Mouse (Mus musculus) brain, embryonic 14.5 days (tissue): Measurements from ENCODE around the gene Cytip.

Experiments used
- CTCF ChIP-seq: fragments of 200-500 bp; IDR thresholded peaks from 2 replicates; pipeline ENCODE4 v1.5.1; 2012; ENCODE audit warnings: inconsistent platforms, mild to moderate bottlenecking, moderate library complexity, borderline replicate concordance; ENCODE audit not compliant: insufficient read depth, insufficient read length; ENCODE audit errors: extremely low read depth
- POLR2A ChIP-seq: fragments of 200-500 bp; IDR thresholded peaks from 2 replicates; pipeline ENCODE4 v1.6.1; 2012; ENCODE audit warnings: mild to moderate bottlenecking, inconsistent platforms, borderline replicate concordance; ENCODE audit not compliant: poor library complexity, insufficient read depth, insufficient read length, severe bottlenecking; ENCODE audit errors: extremely low read depth

GRCm38 (mm10) chr2:58188903-58189302, 6.4 kb downstream of the Cytip start:
- TF ChIP-seq POLR2A: no peak
- TF ChIP-seq CTCF: no peak
